Comparison of ENCODE assay signal across 17 mouse cellular contexts in genomic region chr15:51679186-51679902, GRCm38 (mm10).
DNase-seq lines count a peak whose midpoint lies in the region; ATAC-seq and TF ChIP-seq lines count a peak whose summit lies in the region.
"Had no signal": no experiment of that assay in that cellular context is flagged by ENCODE, and none has a peak within 500 bp of the region (broad histone marks: within the 10 kb centered on the region; RNA-seq: fewer than 3 reads in every experiment).

No protein-coding gene starts in this region.

- H3K27me3 ChIP-seq in E14TG2a.4 (ENCODE audit: insufficient read depth, low read length): no peaks in the 10 kb centered on the region
- no peaks in the 10 kb centered on the region for H3K27me3 ChIP-seq in embryonic facial prominence, embryonic 14.5 days (replicated peaks; ENCODE audit: control insufficient read depth, insufficient read depth, low read length)
- H3K27me3 ChIP-seq in hindbrain, postnatal 0 days (ENCODE audit: insufficient read depth, low read length): no peaks in the 10 kb centered on the region
- H3K27me3 ChIP-seq: CH12.LX; hindbrain, embryonic 13.5 days; liver, embryonic 13.5 days; midbrain, embryonic 13.5 days had no signal

- no peak overlapping the region; the same call in 1 of the 2 replicates for H3K27ac ChIP-seq in embryonic facial prominence, embryonic 14.5 days (replicated peaks; ENCODE audit: low read depth, low read length)
- no peak overlapping the region for H3K27ac ChIP-seq in hindbrain, postnatal 0 days
- H3K27ac ChIP-seq: hindbrain, embryonic 13.5 days; liver, embryonic 13.5 days; midbrain, embryonic 13.5 days had no signal

- H3K4me2 ChIP-seq in embryonic facial prominence, embryonic 14.5 days (ENCODE audit: low read depth, low read length): no peak overlapping the region
- H3K4me2 ChIP-seq in hindbrain, postnatal 0 days (ENCODE audit: low read depth, low read length): no peak overlapping the region
- H3K4me2 ChIP-seq: hindbrain, embryonic 13.5 days; liver, embryonic 13.5 days; midbrain, embryonic 13.5 days had no signal

- ATAC-seq in embryonic facial prominence, embryonic 14.5 days (ENCODE audit: low read depth): no peak
- ATAC-seq in megakaryocyte, adult 5-6 weeks (ENCODE audit: poor library complexity, severe bottlenecking): peak; percentile 75
- no peak for ATAC-seq in hindbrain, postnatal 0 days
- ATAC-seq: midbrain, embryonic 13.5 days had no signal

- H3K4me1 ChIP-seq in E14TG2a.4 (replicated peaks; ENCODE audit: low read depth, low read length): peaks cover 20% of the 10 kb centered on the region
- H3K4me1 ChIP-seq in embryonic facial prominence, embryonic 14.5 days (ENCODE audit: control insufficient read depth, insufficient read depth, low read length): peaks cover 9% of the 10 kb centered on the region; the same call in 1 of the 2 replicates
- H3K4me1 ChIP-seq in hindbrain, postnatal 0 days (ENCODE audit: insufficient read depth, low read length): no peaks in the 10 kb centered on the region
- H3K4me1 ChIP-seq: hindbrain, embryonic 13.5 days; midbrain, embryonic 13.5 days had no signal

- TF ChIP-seq CTCF in E14TG2a.4 (conservative IDR thresholded peaks at IDR 0.05; ENCODE audit: low read length): peak; percentile 12; the same call in 1 of the 2 replicates
- no peak for TF ChIP-seq CTCF in hindbrain, postnatal 0 days (IDR thresholded peaks at IDR 0.05; ENCODE audit: low read depth)

- WGBS in embryonic facial prominence, embryonic 14.5 days: 40% methylated on average over 12 of the region's 12 CpGs
- WGBS in hindbrain, postnatal 0 days: 62% methylated on average over 12 of the region's 12 CpGs

- peak; percentile 41 for DNase-seq in ES-CJ7 (ENCODE audit: low read depth, low spot score)
- peak; percentile 45 for DNase-seq in embryonic facial prominence, embryonic 14.5 days (ENCODE audit: low spot score)
- DNase-seq in gastrocnemius, postnatal 4 days (ENCODE audit: low spot score in 2 of 2): no peak
- no peak for DNase-seq in hindbrain, postnatal 0 days (ENCODE audit: low spot score)
- no peak for DNase-seq in urinary bladder, adult 18-20 months (ENCODE audit: low spot score in 2 of 2)
- DNase-seq: cerebellum, postnatal 36 days; gastrocnemius, postnatal 25 days; kidney, adult 9 months; liver, embryonic 13.5 days; lung, postnatal 36 days; thymus, adult 18-20 months had no signal

- H3K36me3 ChIP-seq in E14TG2a.4 (ENCODE audit: insufficient read depth, low read length): no peaks in the 10 kb centered on the region
- H3K36me3 ChIP-seq in embryonic facial prominence, embryonic 14.5 days (ENCODE audit: control insufficient read depth, insufficient read depth, low read length): no peaks in the 10 kb centered on the region
- no peaks in the 10 kb centered on the region for H3K36me3 ChIP-seq in hindbrain, postnatal 0 days (ENCODE audit: insufficient read depth, low read length)
- H3K36me3 ChIP-seq: hindbrain, embryonic 13.5 days; liver, embryonic 13.5 days; midbrain, embryonic 13.5 days had no signal

- H3K4me3 ChIP-seq in E14TG2a.4 (replicated peaks; ENCODE audit: low read length): no peak overlapping the region
- no peak overlapping the region for H3K4me3 ChIP-seq in embryonic facial prominence, embryonic 14.5 days (ENCODE audit: low read depth, low read length)
- H3K4me3 ChIP-seq in hindbrain, postnatal 0 days (ENCODE audit: low read length): no peak overlapping the region
- H3K4me3 ChIP-seq: erythroblast, embryonic 14.5 days; hindbrain, embryonic 13.5 days; liver, embryonic 13.5 days; midbrain, embryonic 13.5 days had no signal

- no peaks in the 10 kb centered on the region for H3K9me3 ChIP-seq in E14TG2a.4 (ENCODE audit: low read length)
- H3K9me3 ChIP-seq in embryonic facial prominence, embryonic 14.5 days (ENCODE audit: control insufficient read depth, low read length): no peaks in the 10 kb centered on the region
- no peaks in the 10 kb centered on the region for H3K9me3 ChIP-seq in hindbrain, postnatal 0 days (ENCODE audit: low read length)
- H3K9me3 ChIP-seq: hindbrain, embryonic 13.5 days; liver, embryonic 13.5 days; midbrain, embryonic 13.5 days had no signal

- no peak overlapping the region for H3K9ac ChIP-seq in embryonic facial prominence, embryonic 14.5 days (ENCODE audit: low read depth, low read length)
- no peak overlapping the region for H3K9ac ChIP-seq in hindbrain, postnatal 0 days (replicated peaks; ENCODE audit: low read length)
- H3K9ac ChIP-seq: hindbrain, embryonic 13.5 days; liver, embryonic 13.5 days; midbrain, embryonic 13.5 days had no signal

Comparison
In these comparisons a context has a peak if more than half of its experiments do, and no peak if none do; other contexts are left out.
1. DNase-seq: peak in ES-CJ7 (single experiment) and embryonic facial prominence, embryonic 14.5 days (single experiment); none in gastrocnemius, postnatal 4 days (0 of 2), hindbrain, postnatal 0 days (single experiment) and urinary bladder, adult 18-20 months (0 of 2).